Mouse (Mus musculus): Measurements from ENCODE around the gene Zic5.

DNA sequence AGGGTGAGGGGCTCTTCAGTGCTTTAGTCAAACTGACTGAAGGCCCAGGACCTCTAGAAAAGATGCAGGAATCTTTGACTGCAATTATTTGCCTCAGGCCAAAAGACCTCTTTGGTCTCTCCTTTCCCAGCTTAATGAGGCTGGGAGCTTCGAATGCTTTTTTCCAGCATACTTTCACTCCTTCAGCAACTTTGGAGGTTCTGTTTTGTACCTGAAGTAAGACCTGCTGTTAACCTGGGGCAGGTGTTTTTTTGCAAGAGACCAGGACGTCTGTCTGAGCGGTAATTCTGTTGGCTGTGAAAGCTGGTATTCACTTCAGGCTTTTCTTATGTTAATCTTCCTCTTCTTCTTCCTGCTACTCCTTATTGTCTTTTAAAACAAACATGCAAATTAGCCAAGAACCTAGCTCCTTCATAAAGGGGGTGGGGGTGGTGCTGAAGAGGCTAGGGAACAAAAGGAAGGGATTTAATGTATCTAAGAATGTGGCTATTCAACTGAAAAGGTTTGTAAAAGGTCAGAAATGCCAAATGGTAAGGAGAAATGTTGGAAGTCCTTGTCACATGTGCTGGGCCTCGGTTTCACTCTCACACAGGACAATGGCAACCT is 49.2 kb downstream of the Zic5 start:
- no peak for TF ChIP-seq POLR2A (IDR thresholded peaks at IDR 0.05; ENCODE audit: borderline replicate concordance, extremely low read depth, insufficient read depth, insufficient read length, poor library complexity, severe bottlenecking)
- TF ChIP-seq CTCF (IDR thresholded peaks at IDR 0.05; ENCODE audit: borderline replicate concordance, extremely low read depth, insufficient read depth, insufficient read length) = no peak

Measured in brain, embryonic 14.5 days (tissue).